Mouse (Mus musculus): ENCODE measurements around the gene Hist2h3c1.
A peak's percentile ranks its signal among the peaks of the same experiment; 100 is the strongest.
"Not testable (repeated sequence)": the region's sequence is repeated elsewhere in the genome, so short reads cannot be mapped to it uniquely, and the experiment has no call there.

Hist2h3c1 gene

GRCm38 (mm10) chr3:96257190-96257589, 10.7 kb downstream of the Hist2h3c1 start:
- no peak for DNase-seq (ENCODE audit: low spot score)

- no peak for DNase-seq (ENCODE audit: low spot score)
Measured at GRCm38 (mm10) chr3:96260220-96260619, 13.7 kb downstream of the Hist2h3c1 start.

GRCm38 (mm10) chr3:96261623-96262022, 15.1 kb downstream of the Hist2h3c1 start:
- DNase-seq (ENCODE audit: low spot score): no peak

GRCm38 (mm10) chr3:96262216-96262875, 15.9 kb downstream of the Hist2h3c1 start:
- DNase-seq (ENCODE audit: low spot score): no peak

GRCm38 (mm10) chr3:96262979-96263550, 16.6 kb downstream of the Hist2h3c1 start, which contains the start of gene Hist2h4:
Gene Hist2h4 (minus strand): TSS chr3:96263311.
- DNase-seq (ENCODE audit: low spot score): peak; percentile 96

- no peak for DNase-seq (ENCODE audit: low spot score)
Measured at GRCm38 (mm10) chr3:96263558-96264403, 17.3 kb downstream of the Hist2h3c1 start.

- DNase-seq (ENCODE audit: low spot score): no peak
Measured at GRCm38 (mm10) chr3:96264404-96264949, 18.0 kb downstream of the Hist2h3c1 start.

- no peak for DNase-seq (ENCODE audit: low spot score)
Measured at GRCm38 (mm10) chr3:96266132-96266710, 19.7 kb downstream of the Hist2h3c1 start.

- DNase-seq (ENCODE audit: low spot score): no peak
Measured at GRCm38 (mm10) chr3:96267541-96267940, 21.1 kb downstream of the Hist2h3c1 start.

GRCm38 (mm10) chr3:96268051-96268775, 21.7 kb downstream of the Hist2h3c1 start, which contains the start of gene Hist2h3b:
Gene Hist2h3b (plus strand): TSS chr3:96268654.
- DNase-seq (ENCODE audit: low spot score): peak; percentile 88

- not testable (repeated sequence) for DNase-seq (ENCODE audit: low spot score)
Measured at GRCm38 (mm10) chr3:96268776-96269378, 22.4 kb downstream of the Hist2h3c1 start.

- peak; percentile 85 for DNase-seq (ENCODE audit: low spot score)
Measured at GRCm38 (mm10) chr3:96269511-96270474, 23.3 kb downstream of the Hist2h3c1 start, which contains the start of gene Hist2h2bb. Gene Hist2h2bb (plus strand): TSS chr3:96269752.

GRCm38 (mm10) chr3:96273591-96274465, 27.3 kb downstream of the Hist2h3c1 start:
- DNase-seq (ENCODE audit: low spot score): no peak

GRCm38 (mm10) chr3:96277428-96277799, 30.9 kb downstream of the Hist2h3c1 start:
- no peak for DNase-seq (ENCODE audit: low spot score)

- DNase-seq (ENCODE audit: low spot score): peak; percentile 75
Measured at GRCm38 (mm10) chr3:96277800-96278624, 31.5 kb downstream of the Hist2h3c1 start.

- no peak for DNase-seq (ENCODE audit: low spot score)
Measured at GRCm38 (mm10) chr3:96280660-96281059, 34.2 kb downstream of the Hist2h3c1 start.

- DNase-seq (ENCODE audit: low spot score): no peak
Measured at GRCm38 (mm10) chr3:96284457-96284856, 38.0 kb downstream of the Hist2h3c1 start.

- DNase-seq (ENCODE audit: low spot score): not testable (repeated sequence)
Measured at GRCm38 (mm10) chr3:96287334-96287733, 40.8 kb downstream of the Hist2h3c1 start.

Data from ovary, postnatal 10 days (tissue).